Mouse (Mus musculus) ovary, postnatal 10 days (tissue): Measurements from ENCODE around the gene Myo10.

ENCODE experiments used
- DNase-seq: peaks from one replicate; pipeline ENCODE4 v3.0.0; 2022; ENCODE audit warnings: low spot score

Myo10 gene

DNA sequence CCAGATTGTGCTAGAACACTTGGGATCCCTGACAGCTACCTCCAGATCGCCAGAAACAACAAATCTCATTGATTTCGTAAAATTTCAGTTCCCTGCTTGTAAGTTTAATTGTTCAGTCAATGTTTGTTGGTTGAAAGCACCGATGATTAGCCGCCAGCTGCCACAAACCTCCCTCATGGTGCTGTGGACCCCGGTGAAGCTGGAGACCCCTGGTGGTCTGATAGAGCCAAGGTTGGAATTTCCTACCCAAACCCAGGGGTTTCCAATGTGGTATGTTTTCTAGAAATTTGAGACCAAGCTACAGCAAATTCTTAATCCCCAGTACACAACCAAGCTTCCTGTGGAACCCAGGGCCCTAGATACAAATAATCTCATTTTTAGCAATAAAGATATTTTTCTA is 179.4 kb downstream of the Myo10 start:
- DNase-seq, result no peak

DNA sequence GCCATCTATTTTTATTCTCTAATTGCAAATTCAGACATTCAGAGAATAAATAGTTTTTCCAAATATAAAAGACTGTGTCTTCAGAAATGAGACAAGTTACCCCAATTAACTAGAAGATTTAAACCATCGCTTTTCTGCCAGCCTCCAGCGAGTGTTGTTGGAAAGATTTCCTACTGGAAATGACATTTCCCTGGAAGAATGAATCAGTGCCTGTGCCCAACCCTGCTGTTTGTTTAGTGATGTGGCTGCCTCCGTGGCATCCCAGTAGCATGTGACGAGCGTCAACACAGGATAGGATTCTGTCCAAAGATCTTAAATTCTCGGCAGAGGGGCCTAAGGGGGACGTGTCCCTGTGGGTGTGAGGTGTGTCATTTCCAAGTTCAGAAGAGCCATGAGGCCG is 179.9 kb downstream of the Myo10 start:
- DNase-seq, result no peak

GRCm38 (mm10) chr15:25803111-25803510 is 180.8 kb downstream of the Myo10 start:
- DNase-seq, result no peak

DNA sequence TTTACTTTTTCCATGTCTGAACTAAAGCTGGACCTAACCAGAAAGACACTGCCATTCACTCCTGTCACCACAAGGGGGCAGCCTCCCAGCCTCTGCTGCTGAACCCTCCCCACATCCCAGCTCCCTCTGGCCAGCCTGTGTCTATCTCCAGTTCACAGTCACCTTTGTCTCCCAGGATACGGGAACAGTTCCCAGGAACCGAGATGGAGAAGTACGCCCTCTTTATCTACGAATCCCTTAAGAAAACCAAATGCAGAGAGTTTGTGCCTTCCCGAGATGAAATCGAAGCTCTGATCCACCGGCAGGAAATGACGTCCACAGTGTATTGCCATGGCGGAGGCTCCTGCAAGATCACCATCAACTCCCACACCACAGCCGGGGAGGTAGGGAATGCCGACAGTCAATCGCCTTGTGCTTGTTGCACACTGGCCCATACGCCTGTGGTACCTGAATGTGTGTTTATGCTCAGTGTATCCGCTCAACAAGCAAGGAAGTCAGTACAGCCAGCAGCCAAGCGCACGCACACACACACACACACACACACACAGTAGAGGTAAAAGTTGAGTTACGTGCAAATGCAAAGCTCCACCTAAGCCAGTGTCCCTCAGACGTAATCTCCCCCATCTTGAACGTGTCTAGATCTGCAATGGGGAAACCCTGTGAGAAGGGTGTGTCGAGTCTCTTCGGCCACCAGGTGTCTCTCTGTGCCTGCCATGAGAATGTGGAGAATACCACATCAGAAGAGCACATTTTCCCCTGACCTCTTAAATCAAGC is 183.2 kb downstream of the Myo10 start:
- DNase-seq, result peak; percentile 49

DNA sequence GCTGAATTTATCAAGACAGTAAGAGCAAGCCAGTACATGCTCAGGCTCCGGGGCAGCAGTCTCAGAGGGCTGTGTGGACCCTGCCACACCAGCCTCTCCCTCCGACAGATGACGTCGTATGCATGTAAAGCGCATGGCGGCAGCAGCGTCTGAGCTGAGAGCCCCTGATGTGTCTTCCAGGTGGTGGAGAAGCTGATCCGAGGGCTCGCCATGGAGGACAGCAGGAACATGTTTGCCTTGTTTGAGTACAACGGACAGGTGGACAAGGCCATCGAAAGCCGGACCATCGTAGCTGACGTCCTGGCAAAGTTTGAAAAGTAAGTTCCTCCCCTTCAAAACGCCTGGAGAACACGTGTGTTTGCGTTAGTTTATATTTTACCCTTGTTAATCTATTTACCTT is 184.0 kb downstream of the Myo10 start:
- DNase-seq, result no peak

DNA sequence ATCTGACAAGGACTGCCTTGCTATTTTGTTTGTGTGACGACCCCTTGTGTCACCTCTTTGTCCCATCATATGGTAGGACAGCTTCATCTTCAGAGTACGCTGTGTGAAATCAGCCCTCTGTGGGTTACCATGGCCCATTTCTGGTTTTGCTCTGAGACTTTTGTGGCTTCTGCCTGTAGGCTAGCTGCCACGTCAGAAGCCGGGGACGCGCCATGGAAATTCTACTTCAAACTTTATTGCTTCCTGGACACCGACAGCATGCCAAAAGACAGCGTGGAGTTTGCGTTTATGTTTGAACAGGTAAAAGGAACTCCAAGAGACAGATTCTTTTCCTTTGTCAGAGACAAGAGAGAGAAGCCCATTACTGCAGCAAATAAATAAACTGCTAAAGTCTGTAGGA is 184.6 kb downstream of the Myo10 start:
- DNase-seq, result no peak

GRCm38 (mm10) chr15:25808677-25809460 is 186.5 kb downstream of the Myo10 start:
- no peak for DNase-seq

- DNase-seq, result no peak
Observed at GRCm38 (mm10) chr15:25809669-25810068, 187.3 kb downstream of the Myo10 start.

DNA sequence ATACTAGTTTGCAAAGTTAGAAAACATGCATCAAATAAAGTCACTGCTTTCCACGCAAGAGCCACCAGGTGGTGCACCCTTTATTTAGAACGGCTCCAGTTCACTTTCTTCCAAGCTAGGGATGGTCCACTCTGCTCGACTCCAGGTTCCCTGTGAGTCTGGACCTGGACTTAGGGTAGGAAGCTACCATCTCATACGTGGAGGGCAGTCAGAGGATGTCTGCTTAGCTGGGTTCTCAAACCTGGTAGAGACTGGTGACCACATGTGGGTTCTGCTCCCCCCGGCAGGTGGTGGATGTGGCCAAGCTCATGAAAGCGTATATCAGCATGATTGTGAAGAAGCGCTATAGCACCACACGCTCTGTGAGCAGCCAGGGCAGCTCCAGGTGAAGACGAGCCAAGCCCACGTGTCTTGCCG is 189.5 kb downstream of the Myo10 start:
- DNase-seq, result no peak

DNA sequence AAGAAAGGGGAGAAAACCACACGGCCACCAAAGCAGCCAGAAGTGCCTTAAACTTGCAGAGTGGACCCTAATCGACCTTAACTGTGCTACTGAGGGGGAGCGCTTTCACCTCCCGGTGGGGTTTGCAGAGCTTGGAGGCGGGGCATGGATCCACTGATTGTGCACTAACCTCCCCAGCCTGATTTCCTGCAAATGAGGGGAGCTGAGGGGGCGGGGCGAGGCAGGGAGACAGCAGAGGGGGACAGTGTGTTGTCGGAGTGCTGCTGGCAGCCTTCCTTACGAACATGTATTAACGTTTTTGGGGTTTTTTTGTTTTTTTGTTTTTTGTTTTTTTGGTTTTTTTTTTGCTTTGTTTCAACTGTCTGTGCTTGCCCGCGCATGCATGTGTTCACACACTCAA is 190.2 kb downstream of the Myo10 start:
- DNase-seq, result no peak

DNA sequence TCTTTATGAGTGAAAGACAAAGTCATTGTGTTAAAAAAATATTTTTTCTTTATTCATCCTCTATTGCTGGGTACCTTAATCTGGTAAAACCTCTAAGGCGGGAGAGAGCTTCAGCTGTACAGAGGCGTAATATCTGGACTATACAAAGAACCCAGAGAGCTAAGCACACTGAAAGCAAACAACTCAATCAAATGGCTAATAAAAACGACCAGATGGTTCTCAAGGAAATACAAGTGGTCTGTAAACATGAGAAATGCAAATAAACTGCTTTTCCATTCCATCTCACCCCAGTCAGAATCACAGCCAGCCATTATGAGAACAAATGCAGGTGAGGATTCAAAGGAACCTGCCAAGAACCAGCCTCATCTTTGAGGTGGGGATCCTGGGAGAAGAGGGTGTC is 192.2 kb downstream of the Myo10 start:
- DNase-seq, result no peak

DNA sequence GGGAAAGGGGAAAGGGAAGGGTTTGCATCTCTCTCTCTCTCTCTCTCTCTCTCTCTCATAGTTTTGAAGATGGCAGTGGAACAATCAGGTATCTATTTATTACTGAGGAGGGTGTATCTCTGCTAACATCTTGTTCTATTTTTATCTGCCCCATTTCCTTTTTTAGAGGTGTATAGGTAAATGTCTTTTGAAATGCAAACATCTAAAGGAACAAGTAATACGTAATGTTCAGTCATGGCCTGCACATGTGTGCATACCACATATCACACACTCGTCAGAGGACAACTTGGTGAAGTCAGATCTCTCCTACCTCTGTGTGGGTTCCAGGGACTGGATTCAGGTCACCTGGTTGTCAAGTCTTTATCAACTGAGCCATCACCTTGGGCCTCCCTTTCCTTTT is 194.9 kb downstream of the Myo10 start:
- DNase-seq, result no peak

DNA sequence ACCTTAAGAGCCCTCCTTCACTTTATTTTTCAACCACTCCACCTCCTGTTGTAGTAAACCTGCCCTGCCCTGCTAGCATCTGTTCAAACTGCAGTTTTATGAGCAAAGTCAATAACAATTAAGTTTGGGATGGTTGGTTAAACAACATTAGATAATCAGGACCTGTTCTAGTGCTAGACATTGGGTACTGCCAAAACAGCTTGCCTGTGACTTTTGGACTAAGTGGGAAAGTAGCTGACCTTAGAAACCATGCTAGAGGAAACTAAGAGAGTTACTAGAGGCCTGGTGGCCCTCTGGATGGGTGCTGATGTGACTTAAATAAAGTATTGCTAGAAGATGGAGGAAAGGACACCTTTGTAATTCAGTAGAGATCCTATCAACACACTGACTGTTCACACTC is 199.7 kb downstream of the Myo10 start:
- no peak for DNase-seq

GRCm38 (mm10) chr15:25822656-25823055 is 200.3 kb downstream of the Myo10 start:
- DNase-seq, result no peak

DNA sequence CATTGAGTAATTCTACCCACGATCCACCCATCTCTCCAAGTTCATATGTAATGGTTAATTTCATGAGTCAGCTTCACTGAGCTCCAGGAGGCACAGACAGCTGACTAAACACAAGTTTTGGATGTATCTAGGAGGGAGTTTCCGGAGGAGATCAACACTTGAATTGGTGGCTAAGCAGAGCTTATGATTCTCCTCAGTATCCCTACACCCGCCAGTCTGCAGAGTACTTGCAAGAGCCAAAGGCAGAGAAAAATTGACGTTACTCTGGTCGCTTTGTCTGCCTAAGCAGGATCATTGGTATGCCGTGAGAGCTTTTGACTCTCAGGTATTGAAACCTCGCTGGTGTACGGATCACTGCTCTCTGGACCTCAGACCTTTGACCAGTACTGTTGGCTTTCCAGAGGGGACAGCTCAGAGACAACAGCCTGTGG is 204.2 kb downstream of the Myo10 start:
- no peak for DNase-seq

DNA sequence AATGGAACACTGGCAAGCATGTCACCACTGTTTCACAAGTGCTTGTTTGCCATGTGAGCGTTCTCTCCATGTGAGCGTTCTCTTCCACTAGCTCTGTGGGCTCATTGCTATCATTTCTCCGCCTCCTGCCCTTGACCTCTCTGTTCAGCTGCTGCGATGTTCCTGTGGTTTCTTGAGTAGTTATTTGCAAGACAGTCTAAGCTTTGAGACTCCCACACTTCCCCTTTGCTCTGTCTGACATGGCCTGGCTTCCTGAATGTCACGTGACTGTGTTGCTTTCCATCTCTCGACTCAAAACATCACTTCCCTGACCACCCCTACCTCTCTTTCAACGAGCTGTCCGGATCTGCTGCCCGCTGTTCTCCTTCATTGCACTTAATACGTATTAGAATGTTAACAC is 206.1 kb downstream of the Myo10 start:
- DNase-seq, result no peak

- DNase-seq, result no peak
Observed at GRCm38 (mm10) chr15:25830426-25830825, 208.1 kb downstream of the Myo10 start.

DNA sequence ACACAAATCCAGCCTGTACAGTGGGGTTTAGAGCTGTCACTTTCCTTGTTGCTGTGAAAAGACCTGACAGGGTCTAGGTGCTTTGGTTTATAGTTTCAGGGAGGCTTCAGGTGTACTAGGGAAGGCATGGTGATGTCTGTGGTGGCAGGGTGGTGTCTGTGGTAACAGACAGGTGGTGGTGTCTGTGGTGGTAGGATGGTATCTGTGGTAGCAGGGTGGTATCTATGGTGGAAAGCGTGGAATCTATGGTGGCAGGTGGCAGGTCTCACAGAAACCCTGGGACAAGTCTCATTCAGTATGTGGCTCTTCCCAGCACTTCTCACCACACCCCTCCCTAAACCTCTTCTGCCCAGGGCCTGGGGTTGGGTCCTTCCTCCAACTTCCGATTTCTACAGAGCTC is 212.0 kb downstream of the Myo10 start:
- no peak for DNase-seq

GRCm38 (mm10) chr15:25834920-25835674 is 212.8 kb downstream of the Myo10 start:
- DNase-seq, result no peak

GRCm38 (mm10) chr15:25842462-25843085 is 220.2 kb downstream of the Myo10 start:
- no peak for DNase-seq

- DNase-seq, result peak; percentile 41
Observed at GRCm38 (mm10) chr15:25843086-25843991, 221.0 kb downstream of the Myo10 start, which contains the start of gene Retreg1. Gene Retreg1 (plus strand): TSS chr15:25843180.
